Mouse (Mus musculus): ENCODE measurements around the gene Klf6. TPM values are rescaled to one million over a fixed set of nuclear protein-coding genes. Genes with fewer than 3 reads are reported as not detected.

Klf6 gene
- polyA plus RNA-seq, 1 experiment = 51.6 TPM

DNA sequence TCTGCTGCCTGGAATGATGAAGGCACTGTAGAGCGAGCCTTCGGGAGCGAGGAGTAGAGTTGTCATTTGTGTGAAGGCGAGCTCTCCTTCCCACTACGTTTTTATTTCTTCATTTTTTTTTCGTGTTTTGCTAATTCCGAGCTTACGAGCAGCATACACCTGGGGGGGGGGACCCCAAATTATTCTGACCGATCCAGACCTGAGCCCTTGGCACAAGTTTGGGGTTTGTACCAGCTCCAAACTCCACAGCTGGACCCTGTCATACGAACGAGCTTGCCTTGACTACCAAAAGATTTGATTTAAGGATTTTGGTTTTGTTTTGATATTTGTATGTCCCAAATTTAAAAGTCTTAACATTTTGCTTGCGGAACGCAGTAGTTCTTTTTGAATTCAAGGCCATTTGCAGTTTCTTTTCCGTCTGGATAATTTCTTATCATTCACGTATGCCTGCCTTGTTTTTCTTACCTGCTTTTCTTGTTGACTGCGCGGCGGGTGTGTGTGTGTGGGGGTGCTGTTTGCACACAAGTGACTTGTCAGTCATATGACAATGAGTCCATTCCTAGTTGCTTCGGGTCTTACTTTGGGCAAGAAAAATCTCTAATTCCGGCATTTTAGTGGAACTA is 832 bp downstream of the Klf6 start:
- TF ChIP-seq FLI1 (IDR thresholded peaks at IDR 0.05; ENCODE audit: low read length) (no peak), GATA1 (IDR thresholded peaks at IDR 0.05; ENCODE audit: borderline replicate concordance, low read length) (no peak)
- no peaks in the 10 kb centered on the region for H3K27me3 ChIP-seq (replicated peaks)

DNA sequence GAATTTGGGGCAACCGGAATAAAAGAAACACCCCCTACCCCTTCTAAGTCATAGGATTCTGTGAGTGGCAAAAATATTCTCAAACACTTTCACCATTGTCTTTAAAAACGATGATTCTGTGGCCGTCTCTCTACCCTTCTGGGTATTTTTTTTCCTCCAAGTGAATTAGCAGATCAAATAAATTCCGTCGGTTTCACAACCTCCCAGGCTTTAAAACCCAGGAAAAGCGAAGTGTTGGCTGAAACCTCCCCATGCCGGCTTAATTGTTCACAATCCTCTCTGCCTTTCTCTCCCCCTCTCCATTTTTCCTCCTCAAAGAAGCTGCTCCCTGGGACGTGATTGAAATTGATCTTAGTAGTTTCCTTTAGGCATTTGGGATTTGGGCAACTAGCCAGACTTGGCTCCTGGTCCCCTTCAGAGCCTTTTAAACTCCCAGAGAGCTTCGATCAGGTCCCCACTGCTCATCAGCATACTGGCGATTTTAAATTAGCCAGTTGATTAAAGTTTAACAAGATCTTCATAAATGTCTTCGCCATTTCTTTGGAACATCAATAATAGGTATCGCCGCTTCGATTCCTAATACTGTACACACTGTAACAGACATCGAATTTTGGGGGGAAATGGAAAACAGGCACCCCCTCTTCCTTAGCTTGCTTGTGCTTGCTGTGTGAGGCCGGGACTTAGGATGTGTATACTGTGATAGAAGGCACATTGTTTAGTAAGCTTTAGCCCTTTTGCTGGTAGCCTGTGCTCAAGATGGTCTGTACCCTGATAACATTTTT is 1.5 kb downstream of the Klf6 start:
- peaks cover 39% of the 10 kb centered on the region for H3K4me1 ChIP-seq
- H3K36me3 ChIP-seq (replicated peaks; ENCODE audit: low read length) = peaks cover 47% of the 10 kb centered on the region
- no peaks in the 10 kb centered on the region for H3K27me3 ChIP-seq (replicated peaks)
- TF ChIP-seq GATA1 (IDR thresholded peaks at IDR 0.05; ENCODE audit: borderline replicate concordance, low read length) = no peak
- TF ChIP-seq FLI1 (IDR thresholded peaks at IDR 0.05; ENCODE audit: low read length) = no peak
- H3K4me3 ChIP-seq (replicated peaks) = peak overlapping the region; percentile 97
- no peaks in the 10 kb centered on the region for H3K9me3 ChIP-seq

More for the DNA sequence above, 832 bp downstream of the Klf6 start:
- peak overlapping the region; percentile 97 for H3K4me3 ChIP-seq (replicated peaks)
- H3K9me3 ChIP-seq = no peaks in the 10 kb centered on the region
- H3K36me3 ChIP-seq (replicated peaks; ENCODE audit: low read length) = peaks cover 40% of the 10 kb centered on the region
- H3K4me1 ChIP-seq = peaks cover 42% of the 10 kb centered on the region

DNA sequence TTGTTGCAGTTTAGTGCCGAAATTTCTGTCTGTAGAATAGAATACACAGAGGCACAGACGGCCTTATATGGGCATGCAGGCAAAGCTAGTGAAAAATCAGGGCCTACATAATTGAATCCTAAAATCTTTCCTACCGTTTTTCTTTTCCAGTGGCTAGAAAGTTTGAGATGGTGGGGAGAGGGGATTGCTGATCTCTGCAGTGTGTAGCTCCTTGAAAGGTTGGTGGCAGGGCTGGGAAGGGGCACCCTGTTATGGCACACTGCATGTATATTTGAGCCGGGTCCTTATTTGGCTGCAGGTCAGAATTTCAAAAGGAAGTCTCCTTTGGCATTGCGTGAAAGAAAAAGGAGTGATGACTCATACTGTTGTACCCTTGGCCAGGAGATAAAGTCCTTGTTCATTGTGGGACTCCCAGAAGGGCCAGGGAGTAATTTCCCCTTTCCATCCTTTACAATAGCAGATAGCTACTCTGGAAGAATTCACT is 2.2 kb downstream of the Klf6 start:
- Histone ChIP-seq H3K36me3 (replicated peaks; ENCODE audit: low read length) (peaks cover 53% of the 10 kb centered on the region), H3K4me3 (replicated peaks) (peak overlapping the region; percentile 97), H3K4me1 (peaks cover 38% of the 10 kb centered on the region), H3K9me3 (no peaks in the 10 kb centered on the region), H3K27me3 (replicated peaks) (no peaks in the 10 kb centered on the region)
- TF ChIP-seq GATA1 (IDR thresholded peaks at IDR 0.05; ENCODE audit: borderline replicate concordance, low read length) (no peak), FLI1 (IDR thresholded peaks at IDR 0.05; ENCODE audit: low read length) (no peak)

DNA sequence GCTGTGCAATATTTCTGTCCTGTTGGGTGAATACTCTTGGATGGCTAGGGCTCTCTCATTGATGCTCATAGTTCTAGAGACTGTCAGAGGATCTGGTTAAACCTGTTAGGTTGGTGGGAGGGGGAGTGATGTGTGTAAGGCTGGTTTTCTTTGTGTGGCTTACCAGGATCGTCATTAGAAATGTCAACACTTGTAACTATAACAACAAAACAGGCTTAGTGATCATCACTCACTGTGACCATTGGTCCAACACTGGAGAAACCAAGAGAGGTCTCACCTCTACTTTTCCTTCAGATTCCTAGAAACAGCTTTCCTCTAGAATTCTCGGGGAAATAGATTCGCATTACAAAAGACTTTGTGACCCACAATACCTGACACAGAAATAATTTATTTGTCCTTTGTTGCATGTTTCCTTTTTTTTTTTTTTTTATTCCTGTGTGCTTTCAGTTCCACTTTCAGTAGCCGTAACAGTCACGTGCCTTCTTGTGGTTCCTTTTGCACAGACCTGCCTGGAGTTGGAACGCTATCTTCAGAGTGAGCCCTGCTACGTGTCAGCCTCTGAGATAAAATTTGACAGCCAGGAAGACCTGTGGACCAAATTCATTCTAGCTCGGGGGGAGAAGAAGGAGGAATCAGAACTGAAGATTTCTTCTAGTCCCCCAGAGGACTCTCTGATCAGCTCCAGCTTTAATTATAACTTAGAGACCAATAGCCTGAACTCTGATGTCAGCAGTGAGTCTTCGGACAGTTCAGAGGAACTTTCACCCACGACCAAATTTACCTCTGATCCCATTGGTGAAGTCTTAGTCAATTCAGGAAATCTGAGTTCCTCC is 3.2 kb downstream of the Klf6 start:
- no peak for TF ChIP-seq GATA1 (IDR thresholded peaks at IDR 0.05; ENCODE audit: borderline replicate concordance, low read length)
- no peak for TF ChIP-seq FLI1 (IDR thresholded peaks at IDR 0.05; ENCODE audit: low read length)
- peaks cover 44% of the 10 kb centered on the region for H3K4me1 ChIP-seq
- H3K4me3 ChIP-seq (replicated peaks) = peak overlapping the region; percentile 97
- no peaks in the 10 kb centered on the region for H3K27me3 ChIP-seq (replicated peaks)
- peaks cover 62% of the 10 kb centered on the region for H3K36me3 ChIP-seq (replicated peaks; ENCODE audit: low read length)
- no peaks in the 10 kb centered on the region for H3K9me3 ChIP-seq

GRCm38 (mm10) chr13:5865098-5865415 is 3.8 kb downstream of the Klf6 start:
- Histone ChIP-seq H3K27me3 (replicated peaks) (no peaks in the 10 kb centered on the region), H3K4me3 (replicated peaks) (peak overlapping the region; percentile 97), H3K36me3 (replicated peaks; ENCODE audit: low read length) (peaks cover 67% of the 10 kb centered on the region), H3K9me3 (no peaks in the 10 kb centered on the region), H3K4me1 (peaks cover 49% of the 10 kb centered on the region)
- TF ChIP-seq GATA1 (IDR thresholded peaks at IDR 0.05; ENCODE audit: borderline replicate concordance, low read length) = no peak
- no peak for TF ChIP-seq FLI1 (IDR thresholded peaks at IDR 0.05; ENCODE audit: low read length)

- peak overlapping the region; percentile 97 for H3K4me3 ChIP-seq (replicated peaks)
- H3K9me3 ChIP-seq = no peaks in the 10 kb centered on the region
- no peak for TF ChIP-seq FLI1 (IDR thresholded peaks at IDR 0.05; ENCODE audit: low read length)
- no peak for TF ChIP-seq GATA1 (IDR thresholded peaks at IDR 0.05; ENCODE audit: borderline replicate concordance, low read length)
- peaks cover 67% of the 10 kb centered on the region for H3K36me3 ChIP-seq (replicated peaks; ENCODE audit: low read length)
- H3K27me3 ChIP-seq (replicated peaks) = no peaks in the 10 kb centered on the region
- H3K4me1 ChIP-seq = peaks cover 53% of the 10 kb centered on the region
These were observed 4.8 kb downstream of the Klf6 start for GRCm38 (mm10) chr13:5866091-5866490.

GRCm38 (mm10) chr13:5866532-5866931 is 5.2 kb downstream of the Klf6 start:
- Histone ChIP-seq H3K9me3 (no peaks in the 10 kb centered on the region), H3K4me1 (peaks cover 53% of the 10 kb centered on the region), H3K36me3 (replicated peaks; ENCODE audit: low read length) (peaks cover 67% of the 10 kb centered on the region), H3K27me3 (replicated peaks) (no peaks in the 10 kb centered on the region), H3K4me3 (replicated peaks) (peak overlapping the region; percentile 97)
- no peak for TF ChIP-seq GATA1 (IDR thresholded peaks at IDR 0.05; ENCODE audit: borderline replicate concordance, low read length)
- no peak for TF ChIP-seq FLI1 (IDR thresholded peaks at IDR 0.05; ENCODE audit: low read length)

DNA sequence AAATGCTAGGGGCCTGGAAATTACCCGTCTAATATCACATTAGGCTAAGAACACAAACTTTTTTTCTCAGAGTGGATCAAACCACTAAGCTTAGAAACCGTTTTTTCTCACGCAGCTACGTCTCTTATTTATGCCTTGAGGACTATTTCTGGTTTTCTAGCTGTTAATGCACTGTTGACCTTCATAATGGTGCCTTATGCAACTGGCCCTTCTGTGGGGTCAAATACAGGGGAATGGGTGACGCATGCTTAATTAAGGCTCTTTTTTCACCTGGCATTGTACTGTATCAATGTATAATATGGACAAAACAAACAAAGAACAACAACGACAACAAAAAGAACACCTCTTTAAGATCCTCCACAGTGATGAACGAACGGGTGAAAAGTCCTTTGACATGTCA is 7.1 kb downstream of the Klf6 start:
- H3K4me1 ChIP-seq = peaks cover 53% of the 10 kb centered on the region
- peaks cover 60% of the 10 kb centered on the region for H3K36me3 ChIP-seq (replicated peaks; ENCODE audit: low read length)
- no peaks in the 10 kb centered on the region for H3K27me3 ChIP-seq (replicated peaks)
- TF ChIP-seq FLI1 (IDR thresholded peaks at IDR 0.05; ENCODE audit: low read length) (no peak), GATA1 (IDR thresholded peaks at IDR 0.05; ENCODE audit: borderline replicate concordance, low read length) (no peak)
- no peaks in the 10 kb centered on the region for H3K9me3 ChIP-seq
- no peak overlapping the region for H3K4me3 ChIP-seq (replicated peaks)

DNA sequence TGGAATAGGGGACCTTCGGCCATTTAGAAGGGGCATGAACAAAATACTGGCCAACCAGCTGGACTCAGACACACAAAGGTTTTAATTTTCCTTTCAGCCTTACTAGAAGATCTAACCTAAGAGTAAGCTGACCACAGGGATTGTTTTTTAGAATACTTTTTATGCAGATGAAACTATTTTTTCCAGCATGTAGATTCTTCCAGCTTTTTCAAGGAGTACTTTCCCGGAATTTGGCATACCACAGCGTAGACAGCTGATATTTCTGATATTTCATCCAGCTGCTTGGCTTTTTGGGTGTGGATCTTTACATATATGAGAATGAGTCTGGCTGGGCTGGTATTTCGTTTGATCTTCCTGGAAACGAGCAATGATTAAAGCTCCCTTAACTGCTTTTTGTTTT is 8.2 kb downstream of the Klf6 start:
- H3K36me3 ChIP-seq (replicated peaks; ENCODE audit: low read length) = peaks cover 53% of the 10 kb centered on the region
- H3K27me3 ChIP-seq (replicated peaks) = no peaks in the 10 kb centered on the region
- no peak overlapping the region for H3K4me3 ChIP-seq (replicated peaks)
- TF ChIP-seq GATA1 (IDR thresholded peaks at IDR 0.05; ENCODE audit: borderline replicate concordance, low read length) (no peak), FLI1 (IDR thresholded peaks at IDR 0.05; ENCODE audit: low read length) (no peak)
- H3K4me1 ChIP-seq = peaks cover 52% of the 10 kb centered on the region
- H3K9me3 ChIP-seq = no peaks in the 10 kb centered on the region

Measured in megakaryocyte, embryonic 14.5 days (primary cell).